Mouse (Mus musculus): ENCODE results near the gene Lsm14b.

The Lsm14b gene

DNA sequence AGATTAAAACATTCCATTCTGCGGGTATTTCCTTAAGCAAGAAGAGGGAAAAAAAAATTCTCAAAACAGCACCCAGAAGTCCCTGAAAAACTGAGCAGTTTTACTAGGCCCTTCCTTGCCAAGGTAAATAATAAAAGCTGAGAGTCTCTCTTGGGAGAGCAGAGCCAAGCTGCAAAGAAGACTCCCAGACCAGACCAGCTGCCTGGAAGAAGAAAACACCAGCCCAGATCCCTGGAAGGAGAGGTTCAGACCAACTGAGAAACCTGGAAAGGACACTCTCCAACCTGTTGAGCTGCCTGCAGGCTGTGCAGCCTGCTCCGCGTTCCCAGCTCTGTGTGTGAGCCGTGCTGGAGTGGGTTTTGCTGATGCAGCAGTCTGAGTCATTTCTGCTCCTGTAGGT is 7.2 kb upstream of the Lsm14b start:
- DNase-seq (ENCODE audit: extremely low spot score, low spot score) = no peak

DNA sequence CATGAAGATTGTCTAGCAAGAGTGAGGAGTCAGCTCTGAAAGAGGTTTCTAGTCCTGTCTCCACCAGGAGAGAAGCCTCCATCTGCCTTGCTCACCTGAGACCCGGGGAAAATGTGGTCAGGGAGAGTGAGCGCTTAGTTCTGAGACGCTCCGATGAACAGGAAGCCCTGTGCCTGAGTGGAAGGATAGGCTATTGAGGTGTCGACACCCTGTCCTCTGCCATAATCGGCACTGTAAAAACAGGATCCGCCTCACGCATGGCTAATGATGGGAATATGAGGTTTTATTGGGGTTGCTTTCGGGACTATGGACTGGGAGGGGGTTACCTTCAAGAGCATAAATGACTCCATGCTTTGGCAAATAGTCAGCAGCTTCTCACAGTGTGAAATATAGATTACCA is 6.2 kb upstream of the Lsm14b start:
- no peak for DNase-seq (ENCODE audit: extremely low spot score, low spot score)

DNA sequence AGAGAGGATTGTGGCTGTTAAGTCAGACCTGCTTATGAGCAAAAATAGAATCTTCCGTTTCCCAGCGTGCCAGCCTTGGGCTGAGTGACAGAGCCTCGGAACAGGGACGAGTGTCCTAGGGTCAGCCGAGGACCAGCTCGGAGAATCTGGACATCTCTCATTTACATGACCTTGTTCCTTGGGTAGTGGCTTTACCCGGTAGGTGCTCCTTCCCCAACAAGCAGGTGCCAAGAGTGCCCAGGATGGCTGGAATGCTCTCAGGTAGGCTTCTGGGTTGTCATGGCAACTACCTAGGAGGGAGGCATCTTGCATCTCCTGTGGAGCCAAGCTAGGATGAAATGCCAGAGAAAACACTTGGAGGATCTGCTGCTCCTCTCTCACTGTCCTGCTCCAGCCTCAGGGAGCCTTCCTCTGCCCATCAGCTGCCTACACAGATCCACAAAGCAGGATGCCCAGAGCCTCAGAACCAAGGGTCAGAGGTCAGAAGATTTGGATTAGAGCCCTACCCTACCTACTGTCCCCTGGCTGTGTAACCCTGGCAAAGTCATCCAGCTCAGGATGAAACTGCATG is 4.6 kb upstream of the Lsm14b start:
- no peak for DNase-seq (ENCODE audit: extremely low spot score, low spot score)

DNA sequence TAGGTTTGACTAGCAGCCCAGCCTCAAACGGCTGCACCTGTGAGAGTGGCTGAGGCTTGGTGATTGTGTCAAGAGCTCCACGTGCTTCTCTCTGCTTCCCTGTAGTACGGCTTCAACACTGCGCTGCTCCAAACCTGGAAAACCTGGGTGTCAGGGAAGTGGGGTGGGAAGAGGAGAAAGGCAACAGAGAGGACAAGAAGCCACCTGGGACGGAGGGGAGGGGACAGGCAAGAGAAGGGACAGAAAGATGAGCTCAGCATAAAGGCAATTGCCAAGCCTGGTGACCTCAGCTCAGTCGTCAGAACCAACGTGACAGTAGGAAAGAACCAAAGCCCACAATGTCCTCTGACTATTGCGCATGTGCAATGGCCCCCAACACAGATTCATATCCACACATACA is 3.9 kb upstream of the Lsm14b start:
- DNase-seq (ENCODE audit: extremely low spot score, low spot score) = no peak

DNA sequence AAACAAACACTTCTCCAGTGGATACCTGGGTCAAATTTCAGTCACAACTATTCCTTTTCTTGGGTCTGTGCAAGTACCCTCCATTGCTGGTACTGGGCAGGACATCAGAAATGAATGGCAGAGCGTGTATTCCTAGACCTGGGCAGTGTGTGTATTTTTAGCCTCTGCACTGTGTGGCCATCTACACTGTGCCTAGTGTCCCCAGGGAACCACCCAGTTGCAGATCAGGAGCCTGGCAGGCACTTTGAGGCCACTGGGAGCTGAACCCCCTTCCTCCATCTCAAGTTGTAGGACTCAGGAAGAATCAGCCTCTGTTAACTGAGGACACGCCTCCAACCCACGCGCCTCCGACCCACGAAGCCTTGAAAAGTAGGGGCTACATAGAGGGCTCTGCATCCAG is 2.0 kb upstream of the Lsm14b start:
- no peak for DNase-seq (ENCODE audit: extremely low spot score, low spot score)

DNA sequence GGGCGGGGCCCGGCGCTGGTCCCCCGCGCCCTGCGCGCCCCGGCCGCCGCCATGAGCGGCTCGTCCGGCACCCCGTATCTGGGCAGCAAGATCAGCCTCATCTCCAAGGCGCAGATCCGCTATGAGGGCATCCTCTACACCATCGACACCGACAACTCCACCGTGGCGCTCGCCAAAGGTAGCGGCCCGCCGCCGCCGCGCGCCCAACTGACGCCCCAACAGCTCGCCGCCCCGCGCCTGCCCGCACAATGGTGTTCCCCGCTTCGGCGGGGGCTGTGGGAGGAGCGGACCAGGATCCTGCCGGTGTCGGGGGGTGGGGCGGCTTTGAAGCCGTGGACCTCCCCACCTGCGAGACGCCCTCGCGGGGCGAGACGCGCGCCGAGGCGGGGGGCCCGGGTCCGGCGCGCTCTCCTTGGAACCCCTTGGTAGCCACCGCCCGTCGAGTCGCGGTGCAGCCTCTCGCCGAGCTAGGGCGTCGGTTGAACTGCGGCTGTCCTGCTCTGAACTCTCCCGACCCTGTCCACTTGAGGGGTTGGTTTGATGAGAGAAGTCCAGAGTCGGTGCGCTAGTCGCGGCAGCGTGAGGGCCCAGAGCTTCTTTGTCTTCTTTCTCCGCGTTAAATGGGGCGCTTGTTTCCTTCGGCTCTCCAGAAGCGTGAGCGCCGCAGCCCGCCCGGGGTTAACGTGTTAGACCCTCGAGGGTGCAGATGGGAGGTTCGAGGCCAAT is 511 bp downstream of the Lsm14b start:
- DNase-seq (ENCODE audit: extremely low spot score, low spot score) = no peak

DNA sequence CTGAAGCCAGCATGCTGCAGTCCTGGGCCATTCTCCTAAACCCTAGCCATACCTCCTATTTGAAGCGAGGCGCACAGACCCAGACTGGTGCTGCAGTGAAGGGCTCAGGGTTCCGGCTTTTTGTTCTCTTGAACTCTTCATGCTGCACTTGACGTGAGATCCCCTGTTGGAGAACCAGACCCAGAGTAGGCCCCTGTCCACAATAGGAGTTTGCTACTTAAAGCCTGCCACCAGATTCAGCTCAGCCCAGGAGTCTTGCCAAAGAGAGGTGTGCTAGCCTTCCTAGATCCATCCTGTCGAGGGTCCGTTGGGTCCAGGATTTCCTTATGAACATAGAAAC is 1.0 kb downstream of the Lsm14b start:
- peak; percentile 67 for DNase-seq (ENCODE audit: extremely low spot score, low spot score)

DNA sequence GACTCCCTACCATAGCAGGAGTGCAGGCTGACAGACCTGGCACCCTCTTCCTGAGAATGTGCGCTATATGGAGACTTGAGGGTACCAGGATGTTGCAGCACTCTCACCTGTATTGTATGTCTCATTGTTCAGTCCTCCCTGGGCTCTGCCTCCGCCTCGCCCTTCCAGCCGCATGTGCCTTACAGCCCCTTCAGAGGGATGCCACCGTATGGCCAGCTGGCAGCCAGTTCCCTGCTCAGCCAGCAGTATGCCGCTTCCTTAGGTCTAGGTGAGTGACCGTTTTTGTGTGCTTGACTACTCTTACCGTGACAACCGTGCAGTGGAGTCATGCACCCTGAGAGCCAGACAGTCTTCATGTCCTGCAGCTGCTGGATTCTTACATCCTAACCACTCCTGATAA is 3.0 kb downstream of the Lsm14b start:
- no peak for DNase-seq (ENCODE audit: extremely low spot score, low spot score)

DNA sequence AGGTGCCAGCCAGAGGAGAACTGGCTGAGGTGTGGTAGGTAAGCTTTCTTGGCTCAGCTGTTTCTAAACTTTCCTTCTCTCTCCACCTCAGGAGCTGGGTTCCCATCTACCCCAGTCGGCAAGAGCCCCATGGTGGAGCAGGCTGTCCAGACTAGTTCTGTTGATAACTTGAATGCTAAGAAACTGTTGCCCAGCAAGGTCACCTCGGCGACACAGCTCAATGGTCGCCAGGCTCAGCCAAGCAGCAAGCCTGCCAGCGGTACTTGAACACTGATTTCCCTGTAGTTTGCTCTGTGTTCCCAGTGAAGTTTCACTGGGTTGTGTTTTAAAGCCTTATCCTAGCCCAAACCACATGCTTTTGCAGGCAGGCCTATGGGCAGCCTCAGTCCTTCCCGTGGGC is 6.5 kb downstream of the Lsm14b start:
- no peak for DNase-seq (ENCODE audit: extremely low spot score, low spot score)

DNA sequence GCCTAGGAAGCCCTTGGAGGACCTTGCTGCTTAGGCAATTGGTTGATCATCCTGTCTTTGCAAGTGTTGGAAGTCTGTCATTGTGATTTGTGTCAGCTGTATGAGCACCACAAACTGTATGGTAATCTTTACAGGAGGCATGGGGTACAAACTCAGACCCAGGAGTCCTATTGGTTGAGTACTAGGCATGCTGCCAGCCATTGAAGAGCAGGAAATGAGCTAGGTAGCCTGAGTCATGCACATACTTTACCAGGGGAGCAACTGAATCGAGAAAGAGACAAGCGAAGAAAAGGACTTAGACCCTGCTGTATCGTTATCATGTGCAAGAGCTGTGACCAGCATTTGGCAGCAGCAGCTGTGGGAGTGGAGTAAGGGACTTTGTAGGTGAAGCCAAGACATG is 8.1 kb downstream of the Lsm14b start:
- no peak for DNase-seq (ENCODE audit: extremely low spot score, low spot score)

DNA sequence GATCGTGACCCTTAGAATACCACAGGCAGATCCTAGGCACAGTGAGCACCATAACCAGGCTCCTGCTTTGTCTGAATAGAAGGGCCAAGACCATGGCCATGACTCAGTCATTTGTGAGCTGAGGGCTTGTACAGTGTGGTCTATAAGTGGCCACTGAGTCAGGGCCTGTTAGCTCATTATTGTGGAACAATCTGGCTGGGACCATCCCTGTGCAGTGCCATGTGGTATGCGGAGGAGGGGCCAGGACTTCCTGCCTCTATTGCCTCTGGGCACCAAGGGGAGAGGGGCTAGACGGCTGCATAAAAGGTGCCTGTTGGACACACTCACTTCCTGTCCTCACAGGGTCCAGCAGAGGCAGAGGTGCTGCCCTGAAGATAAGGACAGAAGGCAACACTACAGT is 9.2 kb downstream of the Lsm14b start:
- no peak for DNase-seq (ENCODE audit: extremely low spot score, low spot score)

DNA sequence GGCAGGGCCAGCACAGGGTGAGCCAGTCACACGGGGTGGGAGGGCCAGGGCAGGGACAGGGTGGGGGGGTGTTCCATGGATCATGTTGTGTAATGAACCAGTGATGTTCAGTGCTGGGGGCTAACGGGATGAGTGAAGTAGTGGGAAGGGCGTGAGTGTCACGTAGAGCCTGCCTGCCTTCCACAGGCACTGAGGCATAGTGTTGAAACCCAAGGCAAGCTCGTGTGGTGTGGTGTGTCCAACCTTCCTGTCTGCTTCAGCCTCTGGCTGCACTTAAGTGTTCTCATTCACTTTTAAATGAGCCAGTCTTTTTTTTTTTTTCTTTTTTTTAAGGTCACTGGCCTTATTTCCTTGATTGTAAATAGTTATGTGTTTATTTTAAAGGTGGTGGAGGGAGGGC is 10.0 kb downstream of the Lsm14b start:
- no peak for DNase-seq (ENCODE audit: extremely low spot score, low spot score)

DNA sequence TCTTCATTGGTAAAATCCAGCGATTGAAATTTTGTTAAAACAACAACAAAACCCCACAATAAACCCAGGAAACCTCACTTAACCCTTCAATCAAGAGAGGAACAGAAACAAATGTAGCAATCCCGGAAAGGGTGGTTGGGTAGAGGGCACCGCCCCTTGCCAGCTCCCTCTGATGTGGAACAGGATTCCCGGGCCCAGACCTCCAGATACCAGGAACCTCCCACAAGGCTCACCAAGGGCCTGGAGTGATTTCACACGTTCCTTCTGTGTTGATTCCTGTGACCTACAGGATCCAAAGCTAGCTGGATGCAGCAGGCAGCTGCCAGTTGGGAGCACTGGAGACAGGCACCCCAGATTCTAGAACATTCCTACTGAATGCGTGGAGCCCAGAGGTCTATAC is 15.6 kb downstream of the Lsm14b start:
- DNase-seq (ENCODE audit: extremely low spot score, low spot score) = no peak

DNA sequence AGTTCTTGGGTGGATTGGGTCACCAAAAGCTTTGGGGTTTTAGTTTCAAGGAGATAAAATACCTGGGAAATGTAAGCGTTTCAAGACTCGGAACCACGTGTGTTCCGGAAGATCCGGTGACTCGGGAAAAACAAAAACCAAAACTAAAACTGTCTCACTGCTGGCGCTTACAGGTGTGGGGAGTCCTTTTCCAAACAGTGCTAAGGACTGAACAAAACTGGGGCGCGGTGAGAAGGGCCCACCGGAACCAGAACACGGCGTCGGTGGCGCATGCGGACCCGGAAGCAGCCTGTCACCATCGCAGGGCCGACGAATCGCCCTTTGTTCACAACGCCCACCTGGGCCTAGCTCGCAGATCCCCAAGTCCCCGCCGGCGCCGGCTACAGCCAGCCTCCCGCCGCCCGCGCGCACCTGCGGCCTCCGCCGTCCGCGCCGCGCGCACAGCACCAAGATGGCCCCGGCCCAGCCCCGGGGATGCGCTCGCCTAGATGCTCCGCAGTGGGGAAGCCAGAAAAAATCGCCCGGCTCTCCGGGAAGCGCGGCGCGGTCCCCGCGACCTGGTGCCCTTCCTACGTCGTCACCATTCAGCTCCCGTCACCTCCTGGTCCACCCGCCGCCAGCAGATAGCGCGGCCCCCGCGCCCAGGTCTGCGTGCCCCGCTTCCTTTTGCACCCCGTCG is 16.9 kb downstream of the Lsm14b start:
- DNase-seq (ENCODE audit: extremely low spot score, low spot score) = peak; percentile 30

DNA sequence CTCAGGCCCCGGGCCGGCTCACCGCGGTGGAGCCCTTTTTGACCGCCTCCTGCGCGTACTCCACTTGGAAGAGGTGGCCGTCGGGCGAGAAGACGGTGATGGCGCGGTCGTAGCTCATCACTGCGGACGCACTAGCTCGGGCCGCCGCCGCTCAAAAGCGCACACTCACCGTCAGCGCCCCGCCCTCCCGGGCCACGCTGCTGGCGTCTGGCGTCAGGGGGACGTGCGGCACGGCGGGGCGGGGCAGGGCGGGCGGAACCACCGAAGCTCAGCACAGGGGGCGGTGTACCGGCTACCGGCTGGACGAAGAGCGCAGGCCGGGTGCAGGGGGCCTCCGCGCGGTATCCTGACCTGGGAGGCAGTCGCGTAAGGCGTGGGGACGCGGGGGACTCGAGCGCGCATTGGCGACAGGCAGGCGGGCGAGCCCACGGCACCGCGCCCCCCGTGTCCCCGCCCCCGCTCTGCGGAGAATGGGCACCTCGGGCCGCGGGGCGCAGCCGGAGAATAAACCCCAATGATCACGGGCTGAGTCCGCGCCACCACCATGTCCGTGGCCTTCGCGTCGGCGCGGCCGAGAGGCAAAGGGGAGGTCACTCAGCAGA is 17.6 kb downstream of the Lsm14b start, which contains the start of the genes Psma7 and Ss18l1:
Gene Psma7 (minus strand): TSS at position 178 of the 602 bp plus-strand sequence.
Gene Ss18l1 (plus strand): TSS at position 254 of the 602 bp plus-strand sequence.
- peak; percentile 92 for DNase-seq (ENCODE audit: extremely low spot score, low spot score)

DNA sequence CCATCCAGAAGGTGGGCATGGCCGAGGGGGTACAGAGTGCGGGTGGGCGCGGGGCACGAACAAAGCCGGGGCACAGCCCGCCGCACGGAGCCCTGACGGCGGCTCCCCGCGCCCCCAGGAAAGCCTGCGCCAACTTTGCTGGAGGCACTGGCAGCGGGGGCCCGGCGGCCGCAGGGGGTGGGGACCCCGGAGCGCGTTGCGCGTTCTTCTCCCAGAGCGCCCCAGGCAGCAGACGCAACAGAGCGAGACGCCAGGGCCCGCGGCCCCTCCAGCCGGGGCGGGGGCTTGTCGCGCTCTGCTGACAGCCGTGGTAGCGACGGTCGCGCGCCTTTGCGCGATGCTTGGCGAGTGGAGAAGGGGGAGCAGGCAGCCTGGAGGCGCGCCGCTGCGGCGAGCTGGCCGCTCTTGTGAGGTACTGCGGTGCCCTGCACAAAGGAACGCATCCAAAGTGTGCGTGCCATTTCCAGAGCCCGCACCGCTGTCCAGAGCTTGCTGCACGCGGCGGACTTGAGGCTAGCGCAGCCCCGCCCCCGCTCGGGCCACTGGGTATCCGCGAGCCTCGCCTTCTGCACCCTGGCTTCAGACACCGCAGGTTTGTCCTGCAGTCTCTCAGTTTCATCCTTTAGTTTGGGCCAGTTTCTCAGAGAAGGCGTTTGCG is 18.2 kb downstream of the Lsm14b start:
- DNase-seq (ENCODE audit: extremely low spot score, low spot score) = peak; percentile 79

DNA sequence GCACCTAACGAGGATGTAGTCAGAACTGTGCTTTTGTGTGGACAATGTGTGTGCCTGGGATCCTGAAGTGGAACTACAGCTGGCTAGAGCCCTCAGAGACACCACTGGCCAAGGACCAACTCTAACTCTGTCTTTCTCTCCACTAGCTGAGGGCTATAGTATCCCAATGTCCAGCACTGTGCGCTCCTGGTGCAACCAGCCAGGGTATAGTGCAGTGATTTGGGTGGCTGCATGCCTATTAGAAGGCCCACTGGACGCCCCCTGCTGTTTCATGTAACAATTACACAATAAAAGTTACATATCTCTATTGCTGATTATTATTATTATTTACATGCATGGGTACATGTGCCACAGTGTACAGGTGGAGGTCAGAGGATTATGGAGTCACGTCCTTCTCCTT is 20.5 kb downstream of the Lsm14b start:
- no peak for DNase-seq (ENCODE audit: extremely low spot score, low spot score)

DNA sequence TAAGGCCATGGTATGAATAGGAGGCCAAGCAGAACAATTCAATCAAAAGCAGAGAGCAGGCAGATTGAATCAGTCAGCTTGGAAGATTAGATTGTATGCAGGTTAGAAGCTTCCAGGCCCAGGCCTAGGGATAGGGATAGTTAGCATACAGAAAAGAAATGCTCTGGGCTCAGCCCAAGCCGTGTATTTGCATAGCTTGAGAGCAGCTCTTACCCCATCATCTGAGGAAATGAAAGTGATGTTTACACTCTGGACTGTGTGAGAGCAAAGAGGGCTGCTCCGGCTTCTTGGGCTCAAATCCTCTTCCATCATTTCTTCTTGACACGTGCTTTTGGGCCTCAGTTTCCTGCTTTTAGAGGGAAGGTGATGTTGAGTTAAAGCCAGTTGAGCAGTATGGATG is 22.8 kb downstream of the Lsm14b start:
- DNase-seq (ENCODE audit: extremely low spot score, low spot score) = no peak

DNA sequence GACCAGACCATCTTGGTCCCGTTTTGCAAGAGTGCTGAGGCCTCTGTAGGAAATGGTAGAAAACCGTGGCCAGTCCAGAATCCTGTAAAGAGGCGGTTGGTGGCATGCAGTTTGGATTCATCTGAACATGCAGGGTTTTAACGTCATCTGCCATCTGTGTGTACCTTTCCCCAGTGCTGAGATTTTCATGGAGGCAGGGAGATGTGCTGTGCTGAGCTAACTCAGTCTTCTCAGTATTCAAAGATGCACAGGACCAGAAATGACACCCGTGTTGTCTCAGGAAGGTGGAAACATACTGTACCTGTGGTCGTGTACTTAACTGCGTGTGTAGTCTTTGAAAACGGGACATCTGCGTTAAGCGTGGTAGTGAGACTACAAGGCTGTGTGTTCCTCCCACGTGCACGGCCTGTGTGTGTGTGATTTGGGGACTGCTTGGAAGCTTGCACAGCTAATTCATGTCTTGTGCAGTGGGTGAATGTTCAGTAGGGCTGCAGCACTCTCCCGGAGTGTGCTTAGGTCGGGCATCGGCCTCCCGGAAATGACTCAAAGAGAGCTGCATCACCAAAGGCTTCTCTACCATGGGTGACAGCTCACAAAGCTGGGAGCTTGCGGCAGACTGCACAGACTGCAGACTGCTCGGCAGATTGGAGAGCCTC is 23.3 kb downstream of the Lsm14b start:
- DNase-seq (ENCODE audit: extremely low spot score, low spot score) = no peak

DNA sequence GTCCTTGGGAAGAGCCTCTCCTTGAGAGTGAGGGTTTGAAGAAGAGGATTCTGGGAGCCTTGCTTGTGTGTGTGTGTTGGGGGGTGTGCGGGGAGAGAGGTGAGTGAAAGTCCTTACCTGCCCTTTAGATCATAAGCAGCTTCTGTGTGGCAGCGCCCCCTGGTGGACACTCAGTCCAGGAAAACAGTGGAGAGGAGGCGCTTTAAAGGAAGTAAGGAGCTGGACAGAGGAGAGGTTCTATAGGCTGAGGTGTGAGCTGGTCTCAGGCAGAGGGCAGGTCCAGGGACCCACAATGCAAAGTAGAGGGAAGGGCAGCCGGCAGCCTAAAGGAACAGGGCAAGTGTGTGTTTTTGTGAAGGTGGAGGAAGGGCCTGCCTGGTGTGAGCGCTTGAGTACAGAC is 26.2 kb downstream of the Lsm14b start:
- peak; percentile 86 for DNase-seq (ENCODE audit: extremely low spot score, low spot score)

DNA sequence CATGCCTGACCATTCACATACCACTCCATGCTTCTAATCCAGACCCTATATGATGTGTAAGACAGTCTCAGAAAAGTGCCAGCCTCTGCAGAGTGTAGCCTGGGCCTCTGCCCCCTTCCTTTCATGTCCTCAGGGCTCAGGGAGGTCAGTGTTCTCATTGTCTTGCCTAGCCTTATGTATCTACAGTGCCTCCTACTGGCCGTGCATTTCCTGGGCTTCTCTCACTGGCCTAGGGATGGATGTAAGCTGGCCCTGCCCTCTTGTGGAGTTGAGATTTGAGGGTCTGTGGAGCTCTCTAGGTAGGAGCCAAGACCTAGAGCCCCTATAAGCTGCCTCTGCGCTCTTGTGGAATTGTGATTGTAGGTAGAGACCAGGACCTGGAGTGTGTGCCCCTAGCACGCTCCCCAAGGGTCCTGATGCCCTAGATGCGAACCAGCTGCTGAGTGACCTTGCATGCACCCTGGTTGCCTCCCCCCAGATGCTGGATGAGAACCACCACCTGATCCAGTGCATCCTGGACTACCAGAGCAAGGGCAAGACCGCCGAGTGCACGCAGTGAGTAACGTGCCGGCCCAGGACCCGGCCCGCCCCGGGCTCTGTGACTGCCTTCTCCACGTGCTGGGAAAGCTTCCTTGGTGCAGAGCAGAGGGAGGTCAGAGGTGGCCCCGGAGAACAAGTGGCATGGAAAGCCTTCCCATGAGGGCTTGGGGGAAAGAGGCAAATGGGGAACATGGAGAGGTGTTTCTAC is 27.4 kb downstream of the Lsm14b start:
- no peak for DNase-seq (ENCODE audit: extremely low spot score, low spot score)
